Mouse (Mus musculus) lung, adult 10 weeks (tissue): ENCODE results near the gene Prep. TPM values are rescaled to one million over a fixed set of nuclear protein-coding genes. Genes with fewer than 3 reads are reported as not detected.

Source experiments
- polyA plus RNA-seq: library from polyadenylated mRNA; stranded (reverse); fragments of 350-450 nt; fragmentation: Illumina TruSeq; extraction: RNeasy Lipid Tissue Mini Kit (QIAGEN cat#74804); gene quantifications from one replicate; pipeline ENCODE4 v1.2.3, GENCODE M21; 2014; ENCODE audit warnings: low read depth, low replicate concordance; ENCODE audit not compliant: insufficient read depth

Prep gene
- 7.7 TPM for polyA plus RNA-seq

DNA sequence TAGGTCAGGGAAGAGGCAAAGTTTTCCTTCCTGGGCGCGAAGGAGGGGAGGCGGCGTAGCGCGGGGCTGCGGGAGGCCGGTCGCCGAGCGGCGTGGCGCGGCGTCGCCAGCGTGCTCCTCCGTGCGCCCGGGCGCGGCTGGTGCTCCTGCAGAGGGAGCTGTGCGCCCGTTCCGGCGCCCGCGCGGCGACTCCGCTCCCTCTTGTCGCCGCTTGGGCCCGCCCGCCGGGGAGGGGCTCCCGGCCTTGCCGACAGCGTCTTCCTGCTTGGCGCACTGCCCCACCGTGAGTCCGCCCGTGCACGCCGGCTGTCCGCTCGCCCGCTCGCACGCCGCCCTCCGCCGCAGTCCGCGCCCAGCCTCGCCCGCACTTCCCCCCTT lies at the start of gene Prep:
Gene Prep (plus strand): TSS at position 273 of the 378 bp plus-strand sequence.

DNA sequence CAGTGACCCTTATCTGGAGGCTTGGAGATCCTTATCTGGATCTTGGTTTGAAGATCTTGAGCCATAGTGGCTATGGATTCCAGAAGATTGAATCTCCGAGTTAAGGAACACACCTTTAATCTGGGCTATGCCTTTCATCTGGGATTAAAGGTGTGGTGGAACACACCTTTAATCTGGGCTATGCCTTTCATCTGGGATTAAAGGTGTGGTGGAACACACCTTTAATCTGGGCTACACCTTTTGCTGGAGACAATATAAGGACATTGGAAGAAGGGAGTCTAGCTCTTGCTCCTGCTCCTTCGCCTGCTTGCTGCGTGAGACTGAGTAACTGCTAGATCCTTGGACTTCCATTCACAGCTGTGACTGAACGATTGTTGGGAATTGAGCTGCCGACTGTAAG lies 110.8 kb downstream of the Prep start, which contains the start of gene Popdc3:
Gene Popdc3 (plus strand): TSS at position 301 of the 400 bp plus-strand sequence.

Other genes starting within 250 kb of the Prep start
- 5.9 TPM for gene Popdc3, start 110.9 kb downstream of the Prep start, polyA plus RNA-seq